Mouse (Mus musculus): ENCODE data around the gene Rasa3. TPM values are rescaled to one million over a fixed set of nuclear protein-coding genes. Genes with fewer than 3 reads are reported as not detected.

Rasa3 gene
- 17.0 and 18.1 TPM in 2 replicates for polyA plus RNA-seq (2016; fragmentation: Nextera tagmentation; extraction: Ambion mirVana)

- DNase-seq (ENCODE audit: low spot score), result peak; percentile 93
- peaks cover 30% of the 10 kb centered on the region for H3K27me3 ChIP-seq (ENCODE audit: low read depth, poor library complexity, severe bottlenecking)
- no peaks in the 10 kb centered on the region for H3K36me3 ChIP-seq
- H3K9me3 ChIP-seq (replicated peaks), result no peaks in the 10 kb centered on the region
- WGBS, result 0% methylated on average over 42 of the region's 42 CpGs
- H3K27ac ChIP-seq, result peak within 1 kb of the TSS; percentile 81
- peak within 1 kb of the TSS; percentile 65 for H3K4me3 ChIP-seq
- peaks cover 26% of the 10 kb centered on the region for H3K4me1 ChIP-seq
These were observed at the start of gene Rasa3 for GRCm38 (mm10) chr8:13677413-13677883. Gene Rasa3, minus strand, starts transcription at chr8:13677603.

DNA sequence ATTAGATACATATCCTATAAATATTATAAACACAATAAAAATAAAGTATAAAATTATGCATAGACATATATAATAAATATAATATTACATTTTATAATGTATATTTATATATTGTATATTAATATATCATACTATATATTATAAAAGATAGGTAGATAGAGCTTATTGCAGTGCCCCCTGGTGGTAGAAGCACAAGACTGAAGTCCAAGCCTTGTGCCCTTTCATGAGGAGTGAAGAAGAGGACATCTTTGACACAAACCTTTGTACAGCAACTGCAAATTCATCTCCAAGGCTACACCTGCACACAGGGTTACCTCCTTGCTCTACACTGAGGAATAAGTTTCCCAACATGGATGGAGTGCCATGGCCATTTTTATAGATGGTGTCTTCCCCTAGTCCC lies 48.3 kb upstream of the Rasa3 start:
- no peaks in the 10 kb centered on the region for H3K27me3 ChIP-seq (ENCODE audit: low read depth, poor library complexity, severe bottlenecking)
- DNase-seq (ENCODE audit: low spot score), result peak; percentile 41
- H3K36me3 ChIP-seq, result no peaks in the 10 kb centered on the region
- H3K9me3 ChIP-seq (replicated peaks), result no peaks in the 10 kb centered on the region
- no peak overlapping the region for H3K27ac ChIP-seq
- H3K4me1 ChIP-seq, result peaks cover 4% of the 10 kb centered on the region; the same call in 1 of the 2 replicates
- no peak overlapping the region for H3K4me3 ChIP-seq

- no peaks in the 10 kb centered on the region for H3K36me3 ChIP-seq
- no peaks in the 10 kb centered on the region for H3K27me3 ChIP-seq (ENCODE audit: low read depth, poor library complexity, severe bottlenecking)
- H3K4me1 ChIP-seq, result no peaks in the 10 kb centered on the region
- 94% methylated on average over 8 of the region's 8 CpGs for WGBS
- no peak overlapping the region for H3K27ac ChIP-seq
- no peak for DNase-seq (ENCODE audit: low spot score)
- no peaks in the 10 kb centered on the region for H3K9me3 ChIP-seq (replicated peaks)
- no peak overlapping the region for H3K4me3 ChIP-seq
These were observed 41.6 kb upstream of the Rasa3 start for GRCm38 (mm10) chr8:13718980-13719379.

DNA sequence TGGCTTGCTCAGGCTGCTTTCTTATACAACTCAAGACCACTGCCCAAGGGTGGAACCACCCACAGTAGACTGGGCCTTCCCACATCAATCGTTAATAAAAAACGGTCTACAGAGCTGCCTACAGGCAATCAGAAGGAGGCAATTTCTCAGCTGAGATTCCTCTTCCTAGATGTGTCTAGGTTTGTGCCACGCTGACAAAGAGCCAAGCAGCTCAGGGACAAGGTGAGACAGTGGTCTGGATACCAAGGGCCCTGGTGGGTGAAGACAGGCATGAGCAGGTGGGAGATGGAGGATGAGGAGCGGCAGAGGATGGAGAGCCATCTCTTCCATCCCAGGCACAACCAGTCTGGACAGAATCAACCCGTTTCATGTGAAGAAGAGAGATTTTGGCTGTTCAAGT lies 31.1 kb upstream of the Rasa3 start:
- H3K4me1 ChIP-seq, result peaks cover 8% of the 10 kb centered on the region
- H3K4me3 ChIP-seq, result no peak overlapping the region
- no peak overlapping the region for H3K27ac ChIP-seq
- no peaks in the 10 kb centered on the region for H3K36me3 ChIP-seq
- 91% methylated on average over 5 of the region's 5 CpGs for WGBS
- H3K9me3 ChIP-seq (replicated peaks), result no peaks in the 10 kb centered on the region
- H3K27me3 ChIP-seq (ENCODE audit: low read depth, poor library complexity, severe bottlenecking), result no peaks in the 10 kb centered on the region
- no peak for DNase-seq (ENCODE audit: low spot score)

DNA sequence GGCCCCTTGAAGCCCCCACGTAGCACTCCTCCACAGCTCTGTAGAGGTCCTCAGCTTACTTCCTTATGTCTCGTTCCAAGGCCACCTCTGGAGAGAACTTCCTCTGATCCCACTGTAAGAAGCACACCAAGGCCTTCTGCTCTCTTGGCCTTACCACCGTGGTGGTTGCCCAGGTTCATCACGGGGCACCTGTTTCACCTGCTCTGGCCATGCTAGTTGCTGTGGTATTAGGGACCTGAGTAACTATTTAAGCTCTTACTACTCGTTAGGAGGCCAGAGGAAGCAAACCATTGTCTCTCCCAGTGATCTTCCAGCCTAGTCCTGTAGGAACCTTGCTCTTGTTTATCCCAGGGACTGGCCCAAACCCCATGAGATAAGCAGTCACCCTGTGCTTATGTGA lies 29.5 kb upstream of the Rasa3 start:
- H3K36me3 ChIP-seq, result no peaks in the 10 kb centered on the region
- WGBS, result 89% methylated on average over 5 of the region's 5 CpGs
- no peak overlapping the region for H3K4me3 ChIP-seq
- no peak overlapping the region for H3K27ac ChIP-seq
- no peaks in the 10 kb centered on the region for H3K27me3 ChIP-seq (ENCODE audit: low read depth, poor library complexity, severe bottlenecking)
- H3K4me1 ChIP-seq, result peaks cover 11% of the 10 kb centered on the region
- no peaks in the 10 kb centered on the region for H3K9me3 ChIP-seq (replicated peaks)
- DNase-seq (ENCODE audit: low spot score), result no peak

- no peaks in the 10 kb centered on the region for H3K9me3 ChIP-seq (replicated peaks)
- peaks cover 11% of the 10 kb centered on the region for H3K4me1 ChIP-seq
- no peaks in the 10 kb centered on the region for H3K27me3 ChIP-seq (ENCODE audit: low read depth, poor library complexity, severe bottlenecking)
- WGBS, result 9% methylated on average over 5 of the region's 5 CpGs
- DNase-seq (ENCODE audit: low spot score), result peak; percentile 83
- H3K27ac ChIP-seq, result peak within 1 kb of the TSS; percentile 70
- no peak within 1 kb of the TSS for H3K4me3 ChIP-seq
- no peaks in the 10 kb centered on the region for H3K36me3 ChIP-seq
These were observed 28.3 kb upstream of the Rasa3 start, which contains the start of gene Cfap97d2 for GRCm38 (mm10) chr8:13705668-13706067. Gene Cfap97d2, plus strand, starts transcription at chr8:13705889.

DNA sequence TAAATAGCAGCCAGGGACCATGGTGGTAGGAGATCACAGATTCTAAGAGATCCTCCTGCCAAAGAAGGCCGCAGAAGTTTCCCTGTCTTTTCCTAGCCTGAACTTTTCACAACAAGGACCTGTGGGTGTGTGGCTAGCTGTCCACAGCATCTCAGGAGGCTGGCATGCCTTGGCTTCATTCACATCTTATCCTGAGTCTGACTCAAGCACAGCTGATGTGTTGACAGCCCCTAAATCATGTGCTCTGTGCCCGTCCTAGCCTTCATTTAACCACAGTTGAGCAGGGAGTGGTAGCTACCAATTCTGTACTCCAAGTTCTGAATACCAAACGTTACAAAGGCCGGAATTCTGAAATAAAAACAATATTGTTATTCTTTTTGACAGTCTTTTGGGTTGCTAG lies 26.9 kb upstream of the Rasa3 start:
- WGBS, result 77% methylated on average over 4 of the region's 4 CpGs
- H3K4me3 ChIP-seq, result no peak overlapping the region
- peaks cover 11% of the 10 kb centered on the region for H3K4me1 ChIP-seq
- no peak overlapping the region for H3K27ac ChIP-seq
- no peaks in the 10 kb centered on the region for H3K36me3 ChIP-seq
- H3K9me3 ChIP-seq (replicated peaks), result no peaks in the 10 kb centered on the region
- DNase-seq (ENCODE audit: low spot score), result no peak
- H3K27me3 ChIP-seq (ENCODE audit: low read depth, poor library complexity, severe bottlenecking), result no peaks in the 10 kb centered on the region

DNA sequence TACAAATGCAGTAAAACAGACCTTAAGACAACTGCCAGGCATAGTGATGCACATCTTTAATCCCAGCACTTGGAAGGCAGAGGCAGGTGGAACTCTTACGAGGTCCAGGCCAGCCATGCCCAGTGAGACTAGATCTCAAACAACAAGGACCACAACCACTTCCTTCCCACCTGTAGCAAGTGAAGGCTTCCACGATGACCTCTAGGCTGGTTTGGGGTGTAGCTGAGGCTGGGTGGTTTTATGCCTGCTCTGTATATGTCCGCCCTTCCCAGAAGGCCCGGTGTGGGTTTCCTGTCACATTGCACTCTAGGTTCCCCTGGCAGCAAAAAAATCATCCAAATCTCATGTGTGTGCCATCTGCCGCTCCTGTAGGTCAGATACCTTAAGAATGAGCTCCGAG lies 26.4 kb upstream of the Rasa3 start:
- 95% methylated on average over 6 of the region's 6 CpGs for WGBS
- H3K36me3 ChIP-seq, result no peaks in the 10 kb centered on the region
- no peaks in the 10 kb centered on the region for H3K9me3 ChIP-seq (replicated peaks)
- no peak overlapping the region for H3K27ac ChIP-seq
- no peak overlapping the region for H3K4me3 ChIP-seq
- peaks cover 11% of the 10 kb centered on the region for H3K4me1 ChIP-seq
- no peak for DNase-seq (ENCODE audit: low spot score)
- H3K27me3 ChIP-seq (ENCODE audit: low read depth, poor library complexity, severe bottlenecking), result no peaks in the 10 kb centered on the region

DNA sequence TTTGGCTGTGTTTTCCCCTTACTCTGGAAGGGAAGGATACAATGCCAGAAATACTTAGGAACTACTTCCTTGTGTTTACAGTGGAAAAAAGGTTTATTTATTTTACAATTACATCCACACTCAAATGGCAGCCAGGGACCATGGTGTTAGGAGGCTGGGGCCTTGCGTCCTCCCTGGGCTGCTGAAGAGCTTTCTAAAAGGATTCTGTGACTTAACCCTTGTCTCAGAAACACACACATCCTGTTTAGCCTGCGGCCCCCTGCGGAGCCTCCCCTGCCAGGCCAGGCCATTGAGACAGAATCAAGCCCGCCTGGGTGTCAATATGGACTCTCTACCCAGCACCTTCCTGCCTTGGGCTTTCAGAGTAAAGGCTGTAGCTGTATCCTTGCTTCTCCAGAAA lies 25.4 kb upstream of the Rasa3 start:
- Histone ChIP-seq H3K4me1 (peaks cover 11% of the 10 kb centered on the region), H3K27ac (no peak overlapping the region), H3K36me3 (no peaks in the 10 kb centered on the region), H3K9me3 (replicated peaks) (no peaks in the 10 kb centered on the region), H3K4me3 (no peak overlapping the region), H3K27me3 (ENCODE audit: low read depth, poor library complexity, severe bottlenecking) (no peaks in the 10 kb centered on the region)
- 59% methylated on average over 4 of the region's 4 CpGs for WGBS
- DNase-seq (ENCODE audit: low spot score), result no peak

- H3K27ac ChIP-seq, result no peak overlapping the region
- no peaks in the 10 kb centered on the region for H3K9me3 ChIP-seq (replicated peaks)
- H3K36me3 ChIP-seq, result no peaks in the 10 kb centered on the region
- no peak overlapping the region for H3K4me3 ChIP-seq
- WGBS, result 90% methylated on average over 5 of the region's 5 CpGs
- H3K4me1 ChIP-seq, result peaks cover 3% of the 10 kb centered on the region; the same call in 1 of the 2 replicates
- DNase-seq (ENCODE audit: low spot score), result no peak
- no peaks in the 10 kb centered on the region for H3K27me3 ChIP-seq (ENCODE audit: low read depth, poor library complexity, severe bottlenecking)
These were observed 22.0 kb upstream of the Rasa3 start for GRCm38 (mm10) chr8:13699323-13699949.

GRCm38 (mm10) chr8:13698281-13698680 lies 20.9 kb upstream of the Rasa3 start:
- no peaks in the 10 kb centered on the region for H3K27me3 ChIP-seq (ENCODE audit: low read depth, poor library complexity, severe bottlenecking)
- H3K36me3 ChIP-seq, result no peaks in the 10 kb centered on the region
- H3K9me3 ChIP-seq (replicated peaks), result no peaks in the 10 kb centered on the region
- peaks cover 3% of the 10 kb centered on the region; the same call in 1 of the 2 replicates for H3K4me1 ChIP-seq
- WGBS, result 88% methylated on average over 3 of the region's 3 CpGs
- no peak for DNase-seq (ENCODE audit: low spot score)
- H3K4me3 ChIP-seq, result no peak overlapping the region
- no peak overlapping the region for H3K27ac ChIP-seq

DNA sequence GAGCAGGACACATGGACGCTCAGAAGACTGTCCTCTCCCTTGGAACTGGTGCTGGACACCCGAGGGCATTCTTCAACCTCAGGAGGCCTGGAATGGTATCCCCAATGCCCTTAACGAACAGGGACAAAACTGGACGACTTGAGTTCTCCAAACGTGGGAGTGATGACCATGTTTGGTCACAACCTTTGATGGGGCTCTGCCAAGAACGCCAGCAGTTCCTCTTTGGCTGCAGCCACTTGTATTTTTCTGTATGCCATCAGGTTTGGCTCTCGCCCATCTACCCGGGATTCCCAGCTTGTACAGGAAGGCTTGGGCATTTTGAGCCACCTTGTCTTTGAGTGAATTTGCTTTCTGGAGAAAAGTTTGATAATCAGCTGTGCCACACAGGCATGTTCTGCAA lies 20.3 kb upstream of the Rasa3 start:
- Histone ChIP-seq H3K36me3 (no peaks in the 10 kb centered on the region), H3K4me3 (no peak overlapping the region), H3K9me3 (replicated peaks) (no peaks in the 10 kb centered on the region), H3K4me1 (peaks cover 2% of the 10 kb centered on the region), H3K27me3 (ENCODE audit: low read depth, poor library complexity, severe bottlenecking) (no peaks in the 10 kb centered on the region), H3K27ac (no peak overlapping the region)
- 85% methylated on average over 8 of the region's 8 CpGs for WGBS
- no peak for DNase-seq (ENCODE audit: low spot score)

- DNase-seq (ENCODE audit: low spot score), result no peak
- 82% methylated on average over 8 of the region's 8 CpGs for WGBS
- no peaks in the 10 kb centered on the region for H3K9me3 ChIP-seq (replicated peaks)
- no peak overlapping the region for H3K27ac ChIP-seq
- no peak overlapping the region for H3K4me3 ChIP-seq
- peaks cover 7% of the 10 kb centered on the region; the same call in 1 of the 2 replicates for H3K4me1 ChIP-seq
- H3K27me3 ChIP-seq (ENCODE audit: low read depth, poor library complexity, severe bottlenecking), result no peaks in the 10 kb centered on the region
- no peaks in the 10 kb centered on the region for H3K36me3 ChIP-seq
These were observed 19.8 kb upstream of the Rasa3 start for GRCm38 (mm10) chr8:13697196-13697595.

DNA sequence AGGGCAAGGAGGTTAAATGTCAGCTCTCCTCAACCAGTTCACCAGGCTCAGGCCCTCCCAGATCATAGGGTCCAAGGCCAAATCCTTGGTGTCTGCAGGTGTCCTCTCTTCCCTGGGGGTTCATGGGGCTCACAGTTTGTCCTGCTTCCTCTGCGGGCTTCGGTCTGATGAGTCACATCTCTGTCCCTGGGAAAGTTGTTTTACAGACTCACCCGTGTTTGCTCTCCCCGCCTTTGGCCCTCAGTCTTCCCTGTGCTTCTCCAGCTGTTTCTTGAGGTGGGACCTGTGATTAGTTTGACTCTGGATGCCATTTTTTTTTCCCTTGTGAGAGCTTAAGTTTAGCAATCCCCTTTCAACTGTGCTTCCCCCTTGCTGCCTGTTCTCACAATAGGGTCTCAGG lies 18.8 kb upstream of the Rasa3 start:
- DNase-seq (ENCODE audit: low spot score), result no peak
- H3K27ac ChIP-seq, result no peak overlapping the region
- H3K27me3 ChIP-seq (ENCODE audit: low read depth, poor library complexity, severe bottlenecking), result no peaks in the 10 kb centered on the region
- H3K4me1 ChIP-seq, result peaks cover 7% of the 10 kb centered on the region; the same call in 1 of the 2 replicates
- H3K9me3 ChIP-seq (replicated peaks), result no peaks in the 10 kb centered on the region
- no peak overlapping the region for H3K4me3 ChIP-seq
- no peaks in the 10 kb centered on the region for H3K36me3 ChIP-seq
- WGBS, result 88% methylated on average over 4 of the region's 4 CpGs

All from limb, embryonic 10.5 days (tissue).